Mouse (Mus musculus) right cerebral cortex, postnatal 14 days (tissue): Measurements from ENCODE around the gene Gmfb.
A peak's percentile ranks its signal among the peaks of the same experiment; 100 is the strongest.
"Not testable (repeated sequence)": the region's sequence is repeated elsewhere in the genome, so short reads cannot be mapped to it uniquely, and the experiment has no call there.

Experiments
- DNase-seq: peaks from one replicate; pipeline ENCODE4 v3.0.0; 2022

Gmfb gene

DNA sequence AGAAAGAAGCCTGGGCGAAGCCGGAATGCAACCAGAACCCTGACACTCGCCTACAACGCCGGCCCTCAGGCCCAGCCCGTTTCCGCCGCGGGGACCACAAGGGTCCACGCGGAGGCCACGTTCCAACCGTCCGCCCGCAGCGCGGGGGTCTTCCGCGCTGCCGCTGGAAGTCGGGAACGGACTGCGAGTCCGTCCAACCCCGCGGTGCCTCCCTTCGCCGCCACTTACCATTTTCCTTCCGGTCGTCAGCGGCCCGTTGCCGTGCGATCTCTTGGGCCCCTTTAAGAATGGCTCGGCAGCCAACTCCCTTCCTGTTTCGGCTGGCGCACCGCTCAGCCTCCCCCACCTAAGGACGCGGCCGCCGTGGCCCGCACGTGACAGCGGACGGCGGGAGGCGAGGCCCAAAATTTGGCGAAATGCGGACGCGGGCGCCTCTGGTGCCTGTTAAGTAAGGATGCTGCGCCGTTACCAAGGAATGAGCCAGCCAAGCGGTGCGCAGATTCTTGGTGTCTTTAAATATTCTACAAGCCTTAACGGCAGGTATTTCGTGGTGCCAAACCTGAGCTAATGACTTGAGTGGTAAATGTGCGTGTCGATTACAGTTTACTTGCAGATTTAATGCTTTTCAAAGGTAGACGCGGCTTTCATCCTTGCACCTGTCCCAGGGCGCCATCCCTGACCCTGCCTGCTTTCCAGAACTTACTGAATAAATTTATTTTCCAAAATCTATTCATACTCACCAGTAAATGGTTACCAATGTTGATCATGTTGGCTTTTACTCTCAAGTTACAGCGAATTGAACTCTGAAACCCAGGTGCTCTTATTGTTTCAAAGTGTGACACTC is at the start of gene Gmfb:
Gene Gmfb, minus strand, starts transcription at position 370 of the 844 bp plus-strand sequence.
- DNase-seq, result peak; percentile 96

DNA sequence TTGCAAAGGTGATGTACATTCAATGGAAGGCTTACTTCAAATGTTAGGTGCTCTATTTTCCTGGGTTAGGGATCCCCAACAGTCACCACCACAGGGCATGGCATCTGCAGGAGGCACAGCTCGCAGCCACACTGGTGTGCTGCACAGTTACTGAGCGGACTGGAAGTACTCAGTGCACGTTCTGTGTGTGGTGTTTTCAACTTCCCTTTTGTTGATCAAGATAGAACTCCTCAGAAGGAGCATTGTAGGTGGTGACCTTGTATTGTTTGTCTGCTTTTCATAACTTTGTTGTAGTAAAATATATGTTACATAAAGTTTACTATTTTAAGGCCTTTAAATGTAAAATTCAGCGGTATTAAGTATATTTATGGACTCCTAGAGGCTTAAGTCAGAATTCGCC is 40.9 kb upstream of the Gmfb start:
- DNase-seq, result no peak

DNA sequence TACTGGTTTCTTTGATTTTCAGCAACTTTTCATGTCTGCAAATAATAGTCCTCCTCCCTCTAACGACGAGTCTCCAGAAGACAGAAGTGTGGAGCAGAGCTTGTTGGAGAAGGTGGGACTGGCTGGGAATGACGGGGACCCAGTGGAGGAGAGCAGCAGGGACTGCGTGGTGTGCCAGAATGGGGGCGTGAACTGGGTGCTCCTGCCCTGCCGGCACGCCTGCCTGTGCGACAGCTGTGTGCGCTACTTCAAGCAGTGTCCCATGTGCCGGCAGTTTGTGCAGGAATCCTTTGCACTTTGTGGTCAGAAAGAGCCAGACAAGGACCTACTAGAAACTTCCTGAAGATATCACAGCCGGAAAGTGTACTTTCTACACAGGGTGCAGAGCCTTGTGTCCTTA is 31.6 kb upstream of the Gmfb start:
- DNase-seq, result no peak

DNA sequence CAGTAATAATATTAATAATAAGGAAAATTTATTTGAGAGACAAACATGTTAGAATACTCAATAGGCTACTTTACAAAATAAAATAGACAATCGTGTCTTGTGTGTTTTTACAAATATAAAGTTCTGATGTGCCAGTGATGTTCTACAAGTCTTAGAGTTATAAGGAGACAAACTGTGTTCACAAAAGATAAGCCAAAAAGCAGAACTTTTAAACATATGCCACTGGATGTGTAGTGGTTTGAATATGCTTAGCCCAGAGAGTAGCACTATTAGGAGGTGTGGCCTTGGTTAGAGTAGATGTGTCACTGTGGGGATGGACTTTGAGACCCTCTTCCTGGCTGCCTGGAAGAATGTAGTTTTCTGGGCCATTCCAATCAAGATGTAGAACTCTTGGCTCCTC is 27.7 kb upstream of the Gmfb start:
- no peak for DNase-seq

DNA sequence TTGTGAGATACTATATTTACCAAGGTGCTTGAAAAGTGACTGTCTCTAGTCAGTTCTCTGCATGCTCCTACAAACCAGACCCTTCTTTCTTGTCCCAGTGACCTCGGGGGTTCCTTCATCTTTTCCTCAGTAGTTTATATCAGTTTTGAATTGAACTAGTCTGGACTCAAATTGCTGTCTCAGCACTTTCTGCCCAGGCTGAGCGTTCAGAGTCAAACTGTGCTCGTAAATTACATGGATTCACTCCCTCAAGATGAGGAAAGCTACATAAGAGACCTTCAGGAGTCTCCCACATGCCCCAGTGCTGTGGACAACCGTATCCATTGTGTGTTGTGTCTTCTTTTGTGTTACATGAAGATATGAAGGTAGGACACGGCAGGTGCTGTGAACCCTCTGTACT is 26.7 kb upstream of the Gmfb start:
- DNase-seq, result no peak

DNA sequence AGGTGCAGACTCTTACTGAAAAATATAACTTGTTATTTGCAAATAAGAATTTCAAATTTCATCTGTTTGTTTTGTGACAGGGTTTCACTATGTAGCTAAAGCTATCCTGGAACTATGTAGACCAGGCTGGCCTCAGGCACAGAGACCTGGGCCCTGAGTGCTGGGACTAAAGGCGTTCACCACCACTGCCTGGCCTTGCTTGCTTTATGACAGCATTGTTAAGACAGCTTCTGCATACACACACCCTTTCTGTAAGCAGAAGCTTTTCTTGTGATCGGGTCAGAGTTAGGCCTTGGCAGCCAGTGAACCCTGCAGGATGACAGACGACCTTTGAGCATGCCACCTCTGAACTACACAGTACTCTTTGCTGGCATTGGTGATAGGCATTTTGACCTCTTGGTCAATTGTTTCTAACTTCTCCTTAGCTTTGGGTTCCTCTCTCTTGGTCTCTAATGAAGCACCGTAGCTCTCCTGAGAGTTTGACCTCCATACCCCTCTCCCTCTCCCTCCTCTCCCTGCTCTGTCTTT is 26.1 kb upstream of the Gmfb start:
- no peak for DNase-seq

DNA sequence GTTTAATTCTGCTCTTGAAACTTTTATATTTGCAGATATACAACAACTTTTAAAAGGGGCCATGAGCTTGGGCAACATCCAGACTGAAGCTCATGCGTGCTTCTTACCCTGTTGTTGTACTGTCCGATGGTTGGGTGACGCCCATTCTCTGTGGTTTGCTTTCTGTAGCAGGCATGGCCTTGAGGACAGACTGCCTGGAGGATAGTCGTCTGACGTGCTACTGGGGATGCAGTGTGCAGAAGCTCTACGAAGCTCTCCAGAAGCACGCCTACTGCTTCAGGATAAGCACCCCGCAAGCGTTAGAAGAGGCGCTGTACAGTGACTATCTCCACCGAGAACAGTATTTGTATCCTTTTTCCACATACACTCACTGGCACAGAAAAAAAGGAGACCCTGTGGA is 23.7 kb upstream of the Gmfb start:
- DNase-seq, result no peak

DNA sequence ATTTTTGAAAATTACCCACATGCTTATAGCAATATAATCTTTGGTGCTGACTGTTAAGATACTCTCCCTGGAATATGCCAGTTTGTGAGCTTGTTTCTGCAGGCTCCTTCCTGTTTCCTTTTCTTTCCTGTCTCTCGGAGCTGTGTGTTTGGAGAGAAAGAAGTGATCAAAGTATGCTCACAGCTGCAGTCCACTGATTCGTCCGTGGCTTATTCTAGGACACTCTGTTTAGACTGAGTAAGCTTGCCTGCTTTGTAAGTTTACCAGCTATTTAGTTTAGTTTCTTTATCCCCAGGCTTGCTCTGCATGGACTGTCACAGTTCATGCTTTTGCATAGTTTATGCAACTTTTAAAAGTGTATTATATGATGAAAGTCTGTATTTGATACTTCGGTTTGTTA is 17.3 kb upstream of the Gmfb start:
- DNase-seq, result no peak

DNA sequence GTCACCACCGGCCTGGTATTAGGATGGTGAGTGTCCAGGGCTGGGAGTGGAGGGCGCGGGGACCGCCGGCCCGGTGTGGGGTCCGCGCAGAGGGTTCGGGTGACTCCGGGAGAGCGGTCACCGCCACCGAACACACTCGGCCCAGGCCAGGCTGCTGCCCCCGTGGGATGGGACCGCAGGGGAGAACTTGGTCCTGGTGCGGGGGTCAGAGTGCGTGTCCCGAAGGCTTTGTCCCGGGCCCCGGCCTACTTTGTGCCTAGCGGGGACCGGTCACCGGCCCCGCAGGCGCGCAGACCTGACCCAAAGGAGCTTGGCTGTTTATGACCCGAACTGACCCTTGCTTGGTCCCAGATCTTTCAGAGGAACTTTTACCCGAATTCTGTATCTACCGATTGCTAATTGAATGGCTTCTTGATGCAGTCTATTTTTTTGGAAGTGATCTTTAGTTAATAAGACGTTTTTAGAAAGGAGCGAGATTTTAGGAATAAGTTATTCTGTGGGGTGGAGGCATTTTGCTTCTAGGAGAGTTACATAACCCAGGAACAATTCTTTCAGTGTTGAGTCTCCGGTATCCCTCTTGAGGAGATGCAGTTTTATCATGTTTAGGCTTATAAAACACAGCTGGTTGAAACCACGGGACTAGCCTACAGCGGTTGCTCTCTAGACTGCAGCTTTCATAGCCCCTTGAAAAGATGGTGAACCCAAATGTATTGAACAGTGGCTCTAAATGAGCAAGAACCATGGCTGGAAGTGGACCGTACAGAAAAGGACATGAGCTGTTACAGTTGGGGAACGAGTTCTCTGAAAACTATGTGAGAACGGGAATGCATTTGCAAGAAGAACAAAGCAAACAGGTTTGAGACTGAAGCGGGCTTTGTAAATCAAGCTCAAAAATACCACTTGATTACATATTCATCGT is 10.6 kb upstream of the Gmfb start:
- DNase-seq, result no peak

DNA sequence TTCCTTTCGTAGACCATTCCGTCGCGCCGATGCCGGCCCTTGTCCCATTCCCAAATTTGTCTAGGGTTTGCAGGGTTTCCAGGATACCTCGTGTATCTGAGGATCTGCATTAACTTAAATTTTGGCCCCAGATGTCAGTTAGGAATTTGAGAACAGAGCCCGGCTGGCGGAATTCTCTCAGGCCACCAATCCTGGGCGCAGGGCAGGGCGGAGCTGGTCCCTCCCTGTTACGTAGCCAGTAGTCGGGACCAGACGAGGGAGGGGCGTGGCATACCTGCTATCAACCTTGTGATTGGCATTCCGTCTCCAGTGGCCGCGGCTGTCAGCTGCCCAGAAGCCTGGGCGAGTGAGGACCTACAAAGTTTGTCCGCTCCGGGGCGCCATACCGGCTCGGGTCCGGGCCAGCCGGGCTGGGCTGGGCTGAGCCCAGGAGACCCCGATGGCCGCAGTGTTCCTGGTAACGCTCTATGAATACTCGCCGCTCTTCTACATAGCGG is 9.8 kb upstream of the Gmfb start, which contains the start of gene Cgrrf1:
Gene Cgrrf1, plus strand, starts transcription at position 289 of the 497 bp plus-strand sequence.
- DNase-seq, result peak; percentile 92

DNA sequence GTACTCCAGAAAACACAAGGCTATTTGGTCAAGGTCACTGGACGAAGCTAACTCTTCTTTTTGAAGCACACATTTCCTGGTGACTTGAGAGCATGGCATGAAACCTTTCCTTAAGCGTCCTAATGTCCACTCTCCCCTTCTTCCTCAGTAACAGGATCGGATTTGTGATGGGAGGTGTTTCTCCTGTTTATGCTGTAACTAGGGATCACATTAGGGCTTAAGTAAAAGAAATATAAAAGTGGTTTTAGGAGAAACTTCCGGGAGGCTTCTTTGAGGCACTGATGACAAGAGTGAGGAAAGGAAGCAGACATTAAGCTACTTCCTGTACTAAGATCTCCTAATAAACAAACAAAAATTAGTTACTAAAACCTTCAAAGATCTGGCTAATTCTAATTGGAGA is 9.3 kb upstream of the Gmfb start:
- DNase-seq, result no peak

DNA sequence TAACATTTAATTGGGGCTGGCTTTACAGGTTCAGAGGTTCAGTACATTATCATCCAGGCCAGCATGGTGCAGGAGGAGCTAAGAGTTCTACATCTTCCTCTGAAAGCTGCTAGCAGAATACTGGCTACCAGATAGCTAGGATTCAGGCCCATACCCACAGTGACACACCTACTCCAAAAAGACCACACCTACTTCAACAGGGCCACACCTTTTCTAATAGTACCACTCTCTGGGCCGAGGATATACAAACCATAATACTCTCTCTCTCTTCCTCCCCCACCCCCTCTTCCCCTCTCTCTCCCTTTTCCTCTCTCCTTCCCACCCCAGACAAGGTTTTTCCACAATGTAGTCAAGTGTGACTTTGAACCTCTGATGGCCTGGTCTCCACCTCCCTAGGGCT is 5.4 kb upstream of the Gmfb start:
- DNase-seq, result no peak

DNA sequence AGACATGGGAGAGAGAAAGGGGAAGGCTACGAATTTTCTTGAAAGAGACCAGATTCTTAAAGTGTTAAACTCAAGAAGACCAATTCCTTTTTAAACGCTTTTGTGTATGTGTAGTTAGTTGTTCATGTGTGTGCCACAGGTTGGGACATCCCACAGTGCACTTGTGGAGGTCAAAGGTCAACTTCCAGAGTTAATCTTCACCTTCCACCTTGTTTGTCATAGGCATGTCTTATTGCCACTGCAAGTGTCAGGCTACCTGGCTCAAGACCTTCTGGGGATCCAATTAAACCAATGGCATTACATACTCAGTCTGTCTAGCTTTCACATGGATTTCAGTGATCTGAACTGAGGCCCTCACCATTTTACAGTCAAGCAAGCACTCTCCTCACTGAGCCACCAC is 2.0 kb upstream of the Gmfb start:
- no peak for DNase-seq

DNA sequence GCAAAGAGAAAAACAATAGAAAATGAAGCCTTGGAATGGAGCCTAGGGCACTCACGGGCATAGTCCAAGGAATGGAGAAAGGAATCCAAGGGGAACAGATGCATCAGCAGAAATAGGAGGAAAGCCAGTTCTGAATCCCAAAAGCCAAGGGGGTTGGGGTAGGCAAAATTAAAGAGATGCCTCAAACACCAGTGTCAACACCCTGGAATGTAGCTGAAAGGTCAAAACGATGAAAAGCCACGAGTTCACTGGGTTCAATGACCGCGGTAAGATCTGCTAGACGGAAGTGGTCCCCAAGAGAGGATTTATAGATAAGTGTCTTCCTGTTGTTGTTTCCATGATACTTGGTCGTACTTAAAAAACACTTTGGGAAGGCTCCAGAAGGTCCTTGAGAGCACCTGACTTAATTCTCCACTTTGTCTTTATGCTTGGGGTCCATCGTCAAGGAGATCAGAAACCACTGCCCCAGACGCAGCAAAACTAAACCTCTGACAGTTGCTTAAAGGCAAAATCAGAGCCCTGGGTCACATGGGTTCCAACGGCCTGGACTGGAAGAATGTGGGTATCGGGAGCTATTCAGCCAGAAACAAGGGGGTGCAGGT is 670 bp downstream of the Gmfb start:
- no peak for DNase-seq

DNA sequence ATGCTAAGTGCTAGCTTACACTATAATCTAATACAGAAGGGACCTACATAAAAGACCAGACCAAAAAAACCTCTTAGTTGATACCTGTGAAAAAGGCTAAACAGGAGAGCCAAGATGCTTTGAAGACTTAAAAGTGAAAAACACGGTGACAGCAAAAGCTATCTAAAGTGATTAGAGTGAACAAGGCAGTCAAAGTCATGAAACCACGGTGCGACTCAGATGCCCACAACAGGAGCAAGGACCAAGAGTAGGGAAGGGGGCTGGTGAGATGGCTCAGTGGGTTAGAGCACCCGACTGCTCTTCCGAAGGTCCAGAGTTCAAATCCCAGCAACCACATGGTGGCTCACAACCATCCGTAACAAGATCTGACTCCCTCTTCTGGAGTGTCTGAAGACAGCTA is 2.1 kb downstream of the Gmfb start:
- not testable (repeated sequence) for DNase-seq

DNA sequence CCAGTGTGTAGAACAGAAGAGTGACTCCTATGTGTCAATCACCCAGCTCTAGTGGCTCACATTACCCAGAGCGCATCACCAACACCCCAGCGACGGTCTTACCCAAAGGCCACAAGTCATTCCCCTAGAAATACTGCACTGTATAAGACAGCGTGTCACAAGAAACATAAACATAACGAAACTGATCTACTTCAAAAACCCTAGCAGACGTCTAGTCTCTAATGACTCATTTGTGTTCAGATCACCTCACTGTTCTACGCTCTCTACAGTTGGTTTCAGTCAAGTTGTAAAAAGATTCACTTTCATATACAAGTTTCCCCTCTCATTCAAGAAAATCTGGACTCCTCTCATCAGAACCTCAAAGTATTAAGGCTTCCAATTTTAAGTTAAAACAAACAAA is 3.3 kb downstream of the Gmfb start:
- DNase-seq, result no peak

DNA sequence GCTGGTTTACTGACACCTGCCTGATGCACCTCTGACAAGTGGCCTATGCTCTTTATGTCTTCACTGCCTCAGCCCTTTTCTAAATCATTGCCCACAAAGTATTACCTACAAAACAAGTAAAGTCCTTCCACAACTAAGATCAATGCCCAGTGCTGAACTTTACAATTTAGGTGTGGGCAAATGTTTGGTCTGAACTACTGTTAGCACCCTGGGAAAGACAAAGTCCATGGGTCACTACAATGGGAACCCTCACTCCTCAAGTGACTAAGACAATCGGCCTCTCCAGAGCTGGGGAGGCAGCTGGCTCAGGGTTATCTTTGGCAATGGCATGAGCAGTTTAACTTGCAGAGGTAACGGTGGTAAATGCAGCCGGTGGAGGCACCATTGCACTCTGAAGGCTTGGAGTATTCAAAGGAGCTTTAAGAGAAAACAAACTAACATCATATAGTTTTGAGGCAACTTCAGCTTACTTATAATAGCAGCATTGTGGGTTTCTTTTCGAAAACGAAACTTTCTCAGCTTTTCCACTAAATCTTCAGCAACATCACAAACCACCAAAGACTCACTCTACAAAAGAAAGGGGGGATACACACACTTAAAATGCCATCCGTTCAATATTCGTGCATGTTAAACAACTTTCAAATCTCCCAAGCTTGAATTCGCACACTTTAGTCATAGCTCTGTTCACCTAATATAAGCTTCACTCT is 5.0 kb downstream of the Gmfb start:
- no peak for DNase-seq

DNA sequence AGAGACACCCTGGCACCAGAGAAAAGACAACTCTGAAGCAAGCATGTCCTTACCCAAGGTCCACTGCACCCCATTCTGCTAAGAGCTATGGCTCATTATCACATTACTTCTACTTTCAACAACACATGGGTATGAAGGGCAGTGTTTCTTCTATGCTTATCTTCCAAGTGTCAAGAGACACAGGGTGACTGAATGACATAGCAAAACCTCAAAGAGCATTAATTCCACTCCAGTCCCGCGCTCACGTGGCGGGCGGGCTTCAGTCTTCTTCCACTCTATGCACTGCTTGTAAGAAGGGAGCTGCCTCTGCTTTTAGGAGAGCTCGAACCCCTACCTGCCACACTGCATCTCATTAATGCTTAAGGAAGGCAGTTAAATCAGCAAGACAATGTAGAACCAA is 6.4 kb downstream of the Gmfb start:
- no peak for DNase-seq

DNA sequence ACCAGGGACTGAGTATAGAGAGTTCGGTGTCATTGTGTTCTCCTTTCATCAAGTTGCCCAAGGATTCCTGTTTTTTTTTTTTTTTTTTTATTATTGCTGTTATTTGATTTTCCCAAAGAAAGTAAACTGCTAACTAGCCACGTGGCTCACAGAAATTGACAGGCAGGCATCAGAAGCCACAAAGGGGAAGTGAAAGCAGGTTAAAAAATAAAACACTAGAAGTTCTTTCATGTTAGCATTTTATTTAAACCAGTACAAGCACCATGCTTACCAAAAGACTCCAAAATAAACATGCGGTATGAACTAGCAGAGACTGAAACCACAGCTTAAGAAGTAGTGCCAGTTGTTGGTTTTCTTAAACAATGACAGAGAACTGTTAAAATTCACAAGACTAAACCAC is 14.1 kb downstream of the Gmfb start:
- DNase-seq, result no peak

DNA sequence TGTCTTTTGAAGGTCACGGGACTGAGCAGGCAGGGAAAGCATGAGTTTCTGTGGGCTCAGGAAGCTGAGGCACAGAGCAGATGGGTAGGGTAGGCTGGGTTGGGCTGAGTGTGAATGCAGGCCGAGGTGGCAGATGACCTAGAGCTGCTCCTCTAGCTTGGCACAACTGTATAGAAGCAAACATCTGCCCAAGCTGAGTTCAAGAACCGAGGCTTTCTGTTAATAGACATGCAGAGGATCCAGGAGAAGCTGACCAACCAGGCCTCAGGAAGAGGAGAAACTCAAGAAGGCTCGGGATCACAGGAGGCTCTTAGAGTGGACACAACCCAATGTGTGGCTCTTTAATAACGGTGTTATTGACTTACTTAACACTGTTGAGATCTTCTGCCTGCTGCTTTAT is 15.9 kb downstream of the Gmfb start:
- DNase-seq, result no peak

DNA sequence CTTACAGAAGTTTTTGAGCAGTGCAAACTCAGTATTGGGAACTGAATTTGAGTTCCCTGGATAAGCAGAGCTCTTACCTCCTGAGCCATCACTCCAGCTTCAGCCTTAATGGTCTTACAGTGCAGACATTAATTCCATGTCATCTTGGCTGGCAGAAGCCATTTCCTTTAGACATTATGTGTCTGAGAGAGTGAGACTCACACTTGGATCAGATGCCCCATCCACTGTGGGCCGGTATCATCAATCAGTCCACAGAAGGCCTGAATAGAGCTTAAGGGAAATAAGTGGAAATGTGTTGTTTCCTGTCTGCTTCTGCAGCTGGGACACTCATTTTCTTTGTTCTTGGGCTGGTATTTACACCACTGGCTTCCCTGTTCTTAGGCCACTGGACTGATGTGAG is 18.3 kb downstream of the Gmfb start:
- no peak for DNase-seq

DNA sequence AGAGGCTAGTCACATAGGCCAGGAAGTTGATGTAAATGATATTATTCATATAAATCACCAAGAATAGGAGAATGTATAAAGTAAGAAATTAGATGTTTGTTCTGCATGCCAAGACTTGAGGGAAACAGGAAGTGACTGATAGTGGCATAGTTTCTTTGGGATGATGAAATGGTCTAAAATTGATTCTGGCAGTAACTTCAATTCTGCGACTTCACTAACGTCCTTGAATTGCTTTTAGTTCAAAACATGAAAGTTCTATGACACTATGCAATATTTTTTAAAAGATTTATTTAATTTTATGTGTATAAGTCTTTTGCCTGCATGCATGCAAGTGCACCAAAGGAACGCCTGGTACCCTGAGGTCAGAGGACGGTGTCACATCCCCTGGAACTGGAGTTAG is 18.8 kb downstream of the Gmfb start:
- no peak for DNase-seq
